Mouse (Mus musculus): ENCODE results near the gene Pigc.

GRCm38 (mm10) chr1:161955846-161956245, 13.1 kb upstream of the Pigc start:
- no peak for TF ChIP-seq GATA1 (IDR thresholded peaks at IDR 0.05; ENCODE audit: borderline replicate concordance, low read length)
- TF ChIP-seq CTCF (IDR thresholded peaks at IDR 0.05; ENCODE audit: low read depth, low read length): no peak
- no peak for TF ChIP-seq TAL1 (conservative IDR thresholded peaks at IDR 0.05; ENCODE audit: low read depth, low read length)

All from G1E (cell line).